ENCODE assay signal across 10 mouse cellular contexts in the genomic region with DNA sequence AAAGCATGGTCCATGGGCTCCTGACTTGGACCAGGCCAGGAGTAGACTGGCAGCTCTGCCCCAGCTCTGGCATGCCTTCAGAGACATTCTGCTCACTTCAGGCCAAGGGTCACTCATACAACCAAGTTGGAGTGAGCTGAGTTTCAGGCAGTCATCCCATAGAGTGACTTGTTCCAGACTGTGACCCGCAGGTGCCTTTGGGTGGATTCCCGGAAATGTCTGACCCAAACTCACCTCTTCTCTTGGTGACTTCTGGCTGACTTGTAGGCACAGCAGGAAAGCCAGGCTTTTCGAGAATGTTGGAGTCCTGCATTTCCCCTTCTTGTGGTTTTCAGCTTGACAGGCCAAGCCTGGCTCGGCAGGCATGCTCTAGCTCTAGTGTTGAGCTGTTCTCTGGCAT.
DNase-seq lines count a peak whose midpoint lies in the region; ATAC-seq and TF ChIP-seq lines count a peak whose summit lies in the region.
"Had no signal": no experiment of that assay in that cellular context is flagged by ENCODE, and none has a peak within 500 bp of the region (broad histone marks: within the 10 kb centered on the region; RNA-seq: fewer than 3 reads in every experiment).

No protein-coding gene starts in this region.

- no peak overlapping the region for H3K27ac ChIP-seq in midbrain, postnatal 0 days (ENCODE audit: low read depth, low read length)
- no peak overlapping the region for H3K27ac ChIP-seq in midbrain, embryonic 10.5 days (replicated peaks)
- H3K27ac ChIP-seq: hindbrain, embryonic 12.5 days; limb, embryonic 15.5 days had no signal

- peak; percentile 28 for DNase-seq in gastrocnemius, postnatal 14 days
- DNase-seq in gastrocnemius, postnatal 4 days (ENCODE audit: low spot score in 2 of 2) = no peak
- DNase-seq in midbrain, postnatal 0 days (ENCODE audit: low spot score) = peak; percentile 34
- DNase-seq in midbrain, embryonic 10.5 days (ENCODE audit: low spot score) = no peak
- DNase-seq in gastrocnemius, postnatal 25 days = peak; percentile 38
- DNase-seq in lung, postnatal 36 days = peak; percentile 65
- no peak for DNase-seq in thymus, postnatal 4 days
- no peak for DNase-seq in left cerebral cortex, adult 11 months (ENCODE audit: low spot score)

- H3K4me2 ChIP-seq in midbrain, postnatal 0 days (ENCODE audit: low read depth, low read length, poor library complexity, severe bottlenecking) = no peak overlapping the region
- H3K4me2 ChIP-seq: hindbrain, embryonic 12.5 days; limb, embryonic 15.5 days had no signal

- H3K4me3 ChIP-seq in midbrain, postnatal 0 days (ENCODE audit: low read depth, low read length) = no peak overlapping the region
- H3K4me3 ChIP-seq in midbrain, embryonic 10.5 days = no peak overlapping the region
- H3K4me3 ChIP-seq: hindbrain, embryonic 12.5 days; limb, embryonic 15.5 days had no signal

- intact Hi-C loops in gastrocnemius, postnatal 14 days (cut with DNase I; ENCODE audit: low total_unique reads) = no loop called here

- H3K9ac ChIP-seq in midbrain, postnatal 0 days (replicated peaks; ENCODE audit: low read length, poor library complexity, severe bottlenecking) = no peak overlapping the region
- H3K9ac ChIP-seq: hindbrain, embryonic 12.5 days; limb, embryonic 15.5 days had no signal

- no peak for ATAC-seq in midbrain, postnatal 0 days (ENCODE audit: low FRiP score)

- WGBS in midbrain, postnatal 0 days = 90% methylated on average over 4 of the region's 4 CpGs
- WGBS in midbrain, embryonic 10.5 days = 89% methylated on average over 4 of the region's 4 CpGs

- H3K9me3 ChIP-seq in midbrain, postnatal 0 days (ENCODE audit: low read length) = no peaks in the 10 kb centered on the region
- H3K9me3 ChIP-seq in midbrain, embryonic 10.5 days (replicated peaks) = no peaks in the 10 kb centered on the region
- H3K9me3 ChIP-seq: hindbrain, embryonic 12.5 days; limb, embryonic 15.5 days had no signal

- H3K36me3 ChIP-seq in midbrain, postnatal 0 days (ENCODE audit: insufficient read depth, low read length) = no peaks in the 10 kb centered on the region
- no peaks in the 10 kb centered on the region for H3K36me3 ChIP-seq in midbrain, embryonic 10.5 days
- H3K36me3 ChIP-seq: hindbrain, embryonic 12.5 days; limb, embryonic 15.5 days had no signal

- peaks cover 3% of the 10 kb centered on the region; the same call in 1 of the 2 replicates for H3K4me1 ChIP-seq in midbrain, postnatal 0 days (ENCODE audit: insufficient read depth, low read length)
- peaks cover 31% of the 10 kb centered on the region for H3K4me1 ChIP-seq in midbrain, embryonic 10.5 days

- no peaks in the 10 kb centered on the region for H3K27me3 ChIP-seq in midbrain, postnatal 0 days (ENCODE audit: insufficient read depth, low read length)
- peaks cover 68% of the 10 kb centered on the region for H3K27me3 ChIP-seq in midbrain, embryonic 10.5 days (ENCODE audit: low read depth, poor library complexity, severe bottlenecking)

- TF ChIP-seq CTCF in midbrain, postnatal 0 days (IDR thresholded peaks at IDR 0.05) = no peak

Comparison
In these comparisons a context has a peak if more than half of its experiments do, and no peak if none do; other contexts are left out.
1. DNase-seq: peak in gastrocnemius, postnatal 14 days (single experiment), midbrain, postnatal 0 days (single experiment), gastrocnemius, postnatal 25 days (single experiment) and lung, postnatal 36 days (single experiment); none in gastrocnemius, postnatal 4 days (0 of 2), midbrain, embryonic 10.5 days (single experiment), thymus, postnatal 4 days (single experiment) and left cerebral cortex, adult 11 months (single experiment).